Mouse (Mus musculus) olfactory bulb, adult 2 months (tissue): ENCODE results near the gene Rbm25.

Source experiments
- CTCF ChIP-seq: fragments of 200-500 bp; IDR thresholded peaks from 2 replicates; pipeline ENCODE4 v1.5.1; 2012; ENCODE audit warnings: low read depth, mild to moderate bottlenecking, low read length, moderate library complexity; ENCODE audit not compliant: insufficient read depth
- POLR2A ChIP-seq: fragments of 200-500 bp; IDR thresholded peaks from 2 replicates; pipeline ENCODE4 v1.6.1; 2012; ENCODE audit warnings: mild to moderate bottlenecking, low read depth, low read length, moderate library complexity; ENCODE audit not compliant: insufficient read depth

GRCm38 (mm10) chr12:83686575-83687350 lies 55.7 kb downstream of the Rbm25 start:
- no peak for TF ChIP-seq POLR2A
- TF ChIP-seq CTCF, result no peak
